ENCODE assay signal across 14 mouse cellular contexts in genomic region chr5:36414712-36415331, GRCm38 (mm10). TPM values are rescaled to one million over a fixed set of nuclear protein-coding genes. Genes with fewer than 3 reads are reported as not detected.
DNase-seq lines count a peak whose midpoint lies in the region; ATAC-seq lines count a peak whose summit lies in the region.
"Had no signal": no experiment of that assay in that cellular context is flagged by ENCODE, and none has a peak within 500 bp of the region (broad histone marks: within the 10 kb centered on the region; RNA-seq: fewer than 3 reads in every experiment).

No protein-coding gene starts in this region.

- 0 out of 2 replicates have a peak overlapping the region, but pooled peaks have one; percentile 24 for H3K27ac ChIP-seq in kidney, embryonic 15.5 days
- H3K27ac ChIP-seq: embryonic facial prominence, embryonic 10.5 days; gastrocnemius, adult 2 months had no signal

- intact Hi-C loops in left cerebral cortex, postnatal 10 days (cut with DNase I), result no loop called here

- no peak overlapping the region for H3K4me3 ChIP-seq in kidney, embryonic 15.5 days (replicated peaks)
- H3K4me3 ChIP-seq: embryonic facial prominence, embryonic 10.5 days; gastrocnemius, adult 2 months had no signal

- 57% methylated on average over 6 of the region's 6 CpGs for whole genome bisulfite sequencing in kidney, embryonic 15.5 days

- no peak for ATAC-seq in kidney, embryonic 15.5 days (replicated peaks; ENCODE audit: low FRiP score)

- peaks cover 2% of the 10 kb centered on the region; the same call in 1 of the 2 replicates for H3K4me1 ChIP-seq in kidney, embryonic 15.5 days
- H3K4me1 ChIP-seq: embryonic facial prominence, embryonic 10.5 days had no signal

- no peak overlapping the region for H3K4me2 ChIP-seq in kidney, embryonic 15.5 days

- DNase-seq in adrenal gland, postnatal 10 days, result peak; percentile 18
- DNase-seq in adrenal gland, adult 8-10 months, result no peak
- DNase-seq in kidney, adult 8-10 months, result no peak
- DNase-seq in thymus, postnatal 0 days (ENCODE audit: low spot score), result peak; percentile 48
- DNase-seq in thymus, adult 18-20 months, result no peak
- peak; percentile 36 for DNase-seq in thymus, postnatal 25 days
- DNase-seq in left cerebral cortex, postnatal 10 days (ENCODE audit: extremely low spot score in 1 of 2, low spot score in 2 of 2), result no peak
- DNase-seq: cerebellum, adult 8-10 months; gastrocnemius, adult 2 months; heart, postnatal 4 days; kidney, adult 18-20 months; spleen, adult 18-20 months had no signal

- H3K9me3 ChIP-seq in kidney, embryonic 15.5 days (replicated peaks), result no peaks in the 10 kb centered on the region
- H3K9me3 ChIP-seq: embryonic facial prominence, embryonic 10.5 days had no signal

- no peaks in the 10 kb centered on the region for H3K36me3 ChIP-seq in kidney, embryonic 15.5 days
- H3K36me3 ChIP-seq: embryonic facial prominence, embryonic 10.5 days had no signal

- H3K27me3 ChIP-seq in kidney, embryonic 15.5 days, result no peaks in the 10 kb centered on the region

- no peak overlapping the region for H3K9ac ChIP-seq in kidney, embryonic 15.5 days

RNA-seq across cellular contexts. Expression of gene Sorcs2, which starts 16.9 kb away (rescaled TPM):
- 10 to 100 TPM; 11.4 to 14.6 TPM for total RNA-seq in adrenal gland, postnatal 10 days (2021)
- total RNA-seq in adrenal gland, adult 8-10 months (2022), result 10 to 100 TPM in 3 of 4 experiments, 1 to 10 TPM in 1; 7.9 to 18.3 (median 12.5) TPM
- polyA plus RNA-seq in kidney, embryonic 15.5 days (2015; fragmentation: Nextera tagmentation; extraction: Ambion mirVana), result 11.0 and 12.9 TPM in 2 replicates
- polyA plus RNA-seq in thymus, postnatal 0 days (2015; fragmentation: Nextera tagmentation; extraction: Ambion mirVana), result 1.6 and 1.7 TPM in 2 replicates
- 10 to 100 TPM; 58.4 to 58.7 TPM for total RNA-seq in left cerebral cortex, postnatal 10 days (2021)

RNA-seq across cellular contexts. Expression of gene Grpel1, which starts 50.0 kb away (rescaled TPM):
- 100 to 1,000 TPM; 101 to 103 TPM for total RNA-seq in adrenal gland, postnatal 10 days (2021)
- total RNA-seq in adrenal gland, adult 8-10 months (2022), result 10 to 100 TPM; 53.4 to 69.1 (median 62.6) TPM
- 56.0 and 56.1 TPM in 2 replicates for polyA plus RNA-seq in kidney, embryonic 15.5 days (2015; fragmentation: Nextera tagmentation; extraction: Ambion mirVana)
- polyA plus RNA-seq in thymus, postnatal 0 days (2015; fragmentation: Nextera tagmentation; extraction: Ambion mirVana), result 59.3 and 63.6 TPM in 2 replicates
- 10 to 100 TPM; 21.8 to 22.6 TPM for total RNA-seq in left cerebral cortex, postnatal 10 days (2021)

Comparison
In these comparisons a context has a peak if more than half of its experiments do, and no peak if none do; other contexts are left out.
1. DNase-seq: peak in adrenal gland, postnatal 10 days (single experiment), thymus, postnatal 0 days (single experiment) and thymus, postnatal 25 days (single experiment); none in adrenal gland, adult 8-10 months (single experiment), kidney, adult 8-10 months (0 of 2), thymus, adult 18-20 months (0 of 2) and left cerebral cortex, postnatal 10 days (0 of 2).